Mouse (Mus musculus): ENCODE results near the gene Adcy1. TPM values are rescaled to one million over a fixed set of nuclear protein-coding genes. Genes with fewer than 3 reads are reported as not detected.

The Adcy1 gene
- polyA plus RNA-seq, 1 experiment from 2014 or later: 12.8 TPM

- Histone ChIP-seq H3K4me3 (no peak overlapping the region), H3K36me3 (peaks cover 11% of the 10 kb centered on the region), H3K27ac (replicated peaks) (no peak overlapping the region), H3K9me3 (no peaks in the 10 kb centered on the region), H3K4me1 (replicated peaks) (no peaks in the 10 kb centered on the region), H3K27me3 (no peaks in the 10 kb centered on the region), H3K4me2 (no peak overlapping the region), H3K9ac (no peak overlapping the region)
- ATAC-seq (ENCODE audit: low FRiP score, low read depth): no peak
- 95% methylated on average over 3 of the region's 3 CpGs for WGBS
Observed at GRCm38 (mm10) chr11:7140449-7140848, 77.2 kb downstream of the Adcy1 start.

DNA sequence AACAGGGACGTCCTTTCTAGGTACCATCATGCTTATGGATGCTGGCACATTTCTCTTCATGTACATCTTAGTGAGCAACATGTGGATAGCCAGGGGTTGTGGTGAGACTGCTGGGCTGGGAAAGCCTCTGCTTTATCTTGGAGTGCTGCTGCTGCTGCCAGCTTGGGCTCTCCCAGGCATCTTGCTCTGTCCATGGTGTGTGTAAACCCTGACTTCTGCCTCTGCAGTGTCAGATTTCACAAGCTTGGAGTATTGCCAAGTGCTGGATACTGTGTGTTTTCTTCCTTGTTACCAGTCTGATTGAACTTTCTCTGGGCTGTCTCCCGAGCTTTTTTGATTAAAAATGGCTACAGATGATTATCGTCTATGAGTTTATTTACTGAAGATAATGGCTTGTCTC is 79.4 kb downstream of the Adcy1 start:
- H3K4me3 ChIP-seq: no peak overlapping the region
- H3K4me2 ChIP-seq: no peak overlapping the region
- H3K4me1 ChIP-seq (replicated peaks): no peaks in the 10 kb centered on the region
- no peak overlapping the region for H3K9ac ChIP-seq
- ATAC-seq (ENCODE audit: low FRiP score, low read depth): no peak
- no peaks in the 10 kb centered on the region for H3K9me3 ChIP-seq
- peaks cover 11% of the 10 kb centered on the region for H3K36me3 ChIP-seq
- no peaks in the 10 kb centered on the region for H3K27me3 ChIP-seq
- no peak overlapping the region for H3K27ac ChIP-seq (replicated peaks)
- 47% methylated on average over 3 of the region's 3 CpGs for WGBS

- Histone ChIP-seq H3K9ac (no peak overlapping the region), H3K27ac (replicated peaks) (no peak overlapping the region), H3K27me3 (no peaks in the 10 kb centered on the region), H3K36me3 (peaks cover 11% of the 10 kb centered on the region), H3K4me3 (no peak overlapping the region), H3K4me1 (replicated peaks) (no peaks in the 10 kb centered on the region), H3K9me3 (no peaks in the 10 kb centered on the region), H3K4me2 (no peak overlapping the region)
- 88% methylated on average over 11 of the region's 11 CpGs for WGBS
- ATAC-seq (ENCODE audit: low FRiP score, low read depth): no peak
Observed at GRCm38 (mm10) chr11:7144369-7144768, 81.1 kb downstream of the Adcy1 start.

DNA sequence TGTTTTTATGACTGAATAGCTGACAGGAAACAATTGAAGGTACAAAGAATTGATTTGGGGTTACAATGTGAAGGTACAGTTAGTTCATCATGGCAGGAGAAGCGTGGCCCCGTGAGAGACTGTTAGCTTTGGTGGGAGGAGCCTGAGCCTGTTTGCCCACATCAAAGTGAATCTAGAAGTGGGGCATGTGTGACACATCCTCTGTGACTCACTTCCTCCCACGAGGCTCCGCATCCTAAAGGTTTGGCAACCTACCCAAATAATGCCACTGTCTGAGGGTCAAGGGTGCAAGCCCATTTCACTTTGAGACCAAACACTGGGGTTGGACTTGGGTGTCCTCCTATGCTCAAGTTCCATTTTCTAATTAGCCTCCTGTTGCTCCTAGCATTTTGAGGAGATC is 81.9 kb downstream of the Adcy1 start:
- Histone ChIP-seq H3K4me2 (no peak overlapping the region), H3K27ac (replicated peaks) (no peak overlapping the region), H3K9ac (no peak overlapping the region), H3K4me3 (no peak overlapping the region), H3K36me3 (peaks cover 8% of the 10 kb centered on the region), H3K4me1 (replicated peaks) (no peaks in the 10 kb centered on the region; the same call in 1 of the 2 replicates), H3K9me3 (no peaks in the 10 kb centered on the region), H3K27me3 (no peaks in the 10 kb centered on the region)
- WGBS: 88% methylated on average over 4 of the region's 4 CpGs
- no peak for ATAC-seq (ENCODE audit: low FRiP score, low read depth)

DNA sequence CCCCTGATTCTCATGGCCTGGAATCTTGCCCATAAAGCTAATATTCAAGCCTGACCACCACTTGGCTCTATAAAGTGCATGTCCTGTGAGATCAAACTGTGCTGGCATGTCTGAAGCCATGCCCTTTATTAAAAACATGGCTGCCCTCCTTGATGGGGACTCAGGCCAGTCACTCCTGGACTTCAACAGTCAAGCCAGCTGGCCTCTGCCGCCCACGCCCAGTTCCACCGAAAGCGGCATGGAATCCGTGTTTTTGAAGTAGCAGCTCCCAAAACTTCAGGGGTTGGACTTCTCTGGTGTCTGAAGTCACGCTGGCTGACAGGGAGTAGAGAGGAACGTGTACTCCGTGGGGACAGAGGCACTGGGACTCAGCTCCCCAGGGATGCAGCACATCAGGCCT is 84.2 kb downstream of the Adcy1 start:
- ATAC-seq (ENCODE audit: low FRiP score, low read depth): no peak
- Histone ChIP-seq H3K4me1 (replicated peaks) (no peaks in the 10 kb centered on the region; the same call in 1 of the 2 replicates), H3K9ac (no peak overlapping the region), H3K36me3 (peaks cover 7% of the 10 kb centered on the region), H3K4me3 (no peak overlapping the region), H3K27me3 (no peaks in the 10 kb centered on the region), H3K27ac (replicated peaks) (no peak overlapping the region), H3K4me2 (no peak overlapping the region), H3K9me3 (no peaks in the 10 kb centered on the region)
- WGBS: 86% methylated on average over 8 of the region's 8 CpGs

- H3K4me2 ChIP-seq: no peak overlapping the region
Observed at GRCm38 (mm10) chr11:7147945-7148344, 84.7 kb downstream of the Adcy1 start.

DNA sequence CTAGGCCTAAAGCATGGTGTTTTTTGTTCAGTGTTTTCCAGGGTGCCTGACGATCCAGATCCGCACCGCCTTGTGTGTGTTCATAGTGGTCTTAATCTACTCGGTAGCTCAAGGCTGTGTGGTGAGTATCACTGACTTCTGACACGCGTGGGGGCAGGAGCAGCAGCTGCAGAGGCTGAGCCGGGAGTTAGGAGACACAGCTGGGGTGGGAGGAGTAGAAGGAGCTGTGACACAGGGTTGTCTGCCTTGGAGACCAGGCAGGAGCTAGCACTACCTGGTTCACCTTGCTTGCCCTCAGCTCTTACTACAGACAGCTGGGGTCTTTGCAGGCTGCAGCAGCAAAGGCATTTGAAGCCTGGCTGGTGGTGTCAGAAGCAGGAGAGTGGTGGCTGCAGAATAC is 86.2 kb downstream of the Adcy1 start:
- Histone ChIP-seq H3K36me3 (peaks cover 10% of the 10 kb centered on the region), H3K27ac (replicated peaks) (no peak overlapping the region), H3K9me3 (no peaks in the 10 kb centered on the region), H3K4me1 (replicated peaks) (no peaks in the 10 kb centered on the region; the same call in 1 of the 2 replicates), H3K9ac (no peak overlapping the region), H3K4me3 (no peak overlapping the region), H3K27me3 (no peaks in the 10 kb centered on the region), H3K4me2 (no peak overlapping the region)
- 76% methylated on average over 7 of the region's 7 CpGs for WGBS
- ATAC-seq (ENCODE audit: low FRiP score, low read depth): no peak

More at GRCm38 (mm10) chr11:7147945-7148344, 84.7 kb downstream of the Adcy1 start:
- 91% methylated on average over 7 of the region's 7 CpGs for WGBS
- no peak overlapping the region for H3K4me3 ChIP-seq
- H3K9ac ChIP-seq: no peak overlapping the region
- no peaks in the 10 kb centered on the region for H3K27me3 ChIP-seq
- no peaks in the 10 kb centered on the region for H3K9me3 ChIP-seq
- ATAC-seq (ENCODE audit: low FRiP score, low read depth): no peak
- H3K4me1 ChIP-seq (replicated peaks): no peaks in the 10 kb centered on the region; the same call in 1 of the 2 replicates
- H3K36me3 ChIP-seq: peaks cover 10% of the 10 kb centered on the region
- no peak overlapping the region for H3K27ac ChIP-seq (replicated peaks)

- H3K27ac ChIP-seq (replicated peaks): no peak overlapping the region
- no peaks in the 10 kb centered on the region for H3K27me3 ChIP-seq
Observed at GRCm38 (mm10) chr11:7150511-7150910, 87.2 kb downstream of the Adcy1 start.

GRCm38 (mm10) chr11:7152371-7152770 is 89.1 kb downstream of the Adcy1 start:
- ATAC-seq (ENCODE audit: low FRiP score, low read depth): no peak

More at GRCm38 (mm10) chr11:7150511-7150910, 87.2 kb downstream of the Adcy1 start:
- H3K9me3 ChIP-seq: no peaks in the 10 kb centered on the region
- no peak overlapping the region for H3K4me3 ChIP-seq
- H3K36me3 ChIP-seq: peaks cover 4% of the 10 kb centered on the region; the same call in 1 of the 2 replicates
- H3K4me1 ChIP-seq (replicated peaks): no peaks in the 10 kb centered on the region; the same call in 1 of the 2 replicates
- H3K4me2 ChIP-seq: no peak overlapping the region
- 0 out of 2 replicates have a peak, but pooled peaks have one; percentile 16 for ATAC-seq (ENCODE audit: low FRiP score, low read depth)
- WGBS: 93% methylated on average over 8 of the region's 8 CpGs
- no peak overlapping the region for H3K9ac ChIP-seq

GRCm38 (mm10) chr11:7153081-7153480 is 89.8 kb downstream of the Adcy1 start:
- H3K9me3 ChIP-seq: no peaks in the 10 kb centered on the region
- WGBS: 82% methylated on average over 8 of the region's 8 CpGs
- H3K4me3 ChIP-seq: no peak overlapping the region

More at GRCm38 (mm10) chr11:7152371-7152770, 89.1 kb downstream of the Adcy1 start:
- Histone ChIP-seq H3K4me3 (no peak overlapping the region), H3K4me2 (no peak overlapping the region), H3K9me3 (no peaks in the 10 kb centered on the region), H3K36me3 (peaks cover 4% of the 10 kb centered on the region; the same call in 1 of the 2 replicates), H3K27me3 (no peaks in the 10 kb centered on the region), H3K4me1 (replicated peaks) (no peaks in the 10 kb centered on the region; the same call in 1 of the 2 replicates), H3K27ac (replicated peaks) (no peak overlapping the region), H3K9ac (no peak overlapping the region)
- 93% methylated on average over 12 of the region's 12 CpGs for WGBS

DNA sequence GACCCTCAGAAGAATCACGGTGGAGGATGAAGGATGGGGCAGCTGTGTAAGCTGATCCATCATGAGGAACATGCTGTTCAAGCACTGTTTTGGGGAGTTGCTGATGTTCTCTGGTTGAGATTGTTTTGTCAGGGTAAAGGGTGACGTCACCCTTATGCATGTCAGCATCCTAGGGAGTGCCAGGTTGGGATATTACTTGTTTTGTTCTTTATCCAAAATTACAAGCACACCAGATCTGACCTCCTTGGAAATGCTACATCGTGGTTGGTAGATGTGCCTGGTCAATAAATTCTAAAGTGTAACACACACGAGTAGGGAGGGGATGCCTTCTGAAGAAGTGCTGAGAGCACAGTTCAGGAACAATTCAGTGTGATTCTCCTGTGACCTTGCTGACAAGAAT is 93.1 kb downstream of the Adcy1 start:
- Histone ChIP-seq H3K9me3 (no peaks in the 10 kb centered on the region), H3K9ac (no peak overlapping the region), H3K27me3 (no peaks in the 10 kb centered on the region), H3K4me3 (no peak overlapping the region), H3K36me3 (peaks cover 4% of the 10 kb centered on the region; the same call in 1 of the 2 replicates), H3K4me1 (replicated peaks) (peaks cover 16% of the 10 kb centered on the region), H3K27ac (replicated peaks) (no peak overlapping the region), H3K4me2 (no peak overlapping the region)
- ATAC-seq (ENCODE audit: low FRiP score, low read depth): no peak
- 78% methylated on average over 4 of the region's 4 CpGs for WGBS

More at GRCm38 (mm10) chr11:7153081-7153480, 89.8 kb downstream of the Adcy1 start:
- Histone ChIP-seq H3K27me3 (no peaks in the 10 kb centered on the region), H3K27ac (replicated peaks) (no peak overlapping the region), H3K4me1 (replicated peaks) (no peaks in the 10 kb centered on the region; the same call in 1 of the 2 replicates), H3K36me3 (peaks cover 4% of the 10 kb centered on the region; the same call in 1 of the 2 replicates), H3K4me2 (no peak overlapping the region), H3K9ac (no peak overlapping the region)
- no peak for ATAC-seq (ENCODE audit: low FRiP score, low read depth)

- no peak overlapping the region for H3K4me2 ChIP-seq
- H3K4me1 ChIP-seq (replicated peaks): peaks cover 17% of the 10 kb centered on the region
- 86% methylated on average over 6 of the region's 6 CpGs for WGBS
- peaks cover 4% of the 10 kb centered on the region; the same call in 1 of the 2 replicates for H3K36me3 ChIP-seq
- ATAC-seq (ENCODE audit: low FRiP score, low read depth): no peak
- H3K27me3 ChIP-seq: no peaks in the 10 kb centered on the region
- no peak overlapping the region for H3K27ac ChIP-seq (replicated peaks)
- no peak overlapping the region for H3K9ac ChIP-seq
- H3K9me3 ChIP-seq: no peaks in the 10 kb centered on the region
- no peak overlapping the region for H3K4me3 ChIP-seq
Observed at GRCm38 (mm10) chr11:7158196-7158595, 94.9 kb downstream of the Adcy1 start.

GRCm38 (mm10) chr11:7160146-7160545 is 96.9 kb downstream of the Adcy1 start:
- peak; percentile 17; the same call in 1 of the 2 replicates for ATAC-seq (ENCODE audit: low FRiP score, low read depth)
- no peak overlapping the region for H3K4me3 ChIP-seq
- peak overlapping the region; percentile 66 for H3K27ac ChIP-seq (replicated peaks)
- H3K9me3 ChIP-seq: no peaks in the 10 kb centered on the region
- peaks cover 4% of the 10 kb centered on the region; the same call in 1 of the 2 replicates for H3K36me3 ChIP-seq
- H3K27me3 ChIP-seq: no peaks in the 10 kb centered on the region
- peaks cover 17% of the 10 kb centered on the region for H3K4me1 ChIP-seq (replicated peaks)
- H3K4me2 ChIP-seq: no peak overlapping the region
- 48% methylated on average over 6 of the region's 6 CpGs for WGBS
- no peak overlapping the region for H3K9ac ChIP-seq
